Comparison of ENCODE assay signal across 30 mouse cellular contexts in genomic region chr11:4791549-4791948, GRCm38 (mm10). TPM values are rescaled to one million over a fixed set of nuclear protein-coding genes. Genes with fewer than 3 reads are reported as not detected.
A peak's percentile ranks its signal among the peaks of the same experiment; 100 is the strongest.
DNase-seq lines count a peak whose midpoint lies in the region; ATAC-seq and TF ChIP-seq lines count a peak whose summit lies in the region.
"Had no signal": no experiment of that assay in that cellular context is flagged by ENCODE, and none has a peak within 500 bp of the region (broad histone marks: within the 10 kb centered on the region; RNA-seq: fewer than 3 reads in every experiment).

No protein-coding gene starts in this region.

- no peak for DNase-seq in hindbrain, embryonic 14.5 days (ENCODE audit: low spot score)
- DNase-seq in brain, embryonic 14.5 days (ENCODE audit: low read depth), result peak; percentile 62
- peak; percentile 51 for DNase-seq in forebrain, embryonic 14.5 days (ENCODE audit: low spot score)
- no peak for DNase-seq in lung, adult 18-20 months
- DNase-seq in layer of hippocampus, postnatal 14 days (ENCODE audit: low spot score in 2 of 2), result no peak
- DNase-seq: adrenal gland, adult 2 months; adrenal gland, postnatal 36 days; B cell, adult 2 months; cerebellum, adult 2 months; cerebellum, postnatal 14 days; gastrocnemius, postnatal 10 days; heart, postnatal 14 days; kidney, adult 2 months; liver, embryonic 13.5 days; lung, adult 2 months; lung, postnatal 10 days; right cerebral cortex, adult 18-20 months; spleen, adult 18-20 months; thymus, postnatal 14 days had no signal

- H3K9ac ChIP-seq in hindbrain, embryonic 15.5 days, result no peak overlapping the region
- no peak overlapping the region for H3K9ac ChIP-seq in hindbrain, embryonic 14.5 days
- no peak overlapping the region for H3K9ac ChIP-seq in midbrain, embryonic 13.5 days (replicated peaks)
- H3K9ac ChIP-seq in midbrain, embryonic 15.5 days, result no peak overlapping the region
- 0 out of 2 replicates have a peak overlapping the region, but pooled peaks have one; percentile 17 for H3K9ac ChIP-seq in forebrain, embryonic 14.5 days (ENCODE audit: low read length)
- H3K9ac ChIP-seq: limb, embryonic 15.5 days; liver, embryonic 13.5 days; neural tube, embryonic 13.5 days had no signal

- H3K4me2 ChIP-seq in hindbrain, embryonic 15.5 days, result no peak overlapping the region
- H3K4me2 ChIP-seq in hindbrain, embryonic 14.5 days (replicated peaks), result no peak overlapping the region
- no peak overlapping the region for H3K4me2 ChIP-seq in midbrain, embryonic 13.5 days (replicated peaks)
- H3K4me2 ChIP-seq in midbrain, embryonic 15.5 days, result no peak overlapping the region
- no peak overlapping the region for H3K4me2 ChIP-seq in forebrain, embryonic 14.5 days (ENCODE audit: low read length)
- H3K4me2 ChIP-seq: limb, embryonic 15.5 days; liver, embryonic 13.5 days; neural tube, embryonic 13.5 days had no signal

- H3K36me3 ChIP-seq in hindbrain, embryonic 15.5 days, result peaks cover 20% of the 10 kb centered on the region
- peaks cover 50% of the 10 kb centered on the region for H3K36me3 ChIP-seq in hindbrain, embryonic 14.5 days (replicated peaks; ENCODE audit: control insufficient read depth, insufficient read depth)
- H3K36me3 ChIP-seq in midbrain, embryonic 13.5 days, result peaks cover 51% of the 10 kb centered on the region
- H3K36me3 ChIP-seq in midbrain, embryonic 15.5 days (replicated peaks), result peaks cover 4% of the 10 kb centered on the region; the same call in 1 of the 2 replicates
- peaks cover 45% of the 10 kb centered on the region for H3K36me3 ChIP-seq in forebrain, embryonic 14.5 days (ENCODE audit: control insufficient read depth, insufficient read depth, low read length)

- 22% methylated on average over 6 of the region's 6 CpGs for WGBS in hindbrain, embryonic 15.5 days
- WGBS in hindbrain, embryonic 14.5 days, result 32% methylated on average over 6 of the region's 6 CpGs
- 40% methylated on average over 6 of the region's 6 CpGs for WGBS in midbrain, embryonic 13.5 days
- 41% methylated on average over 6 of the region's 6 CpGs for WGBS in midbrain, embryonic 15.5 days
- 16% methylated on average over 6 of the region's 6 CpGs for WGBS in forebrain, embryonic 14.5 days

- H3K27me3 ChIP-seq in hindbrain, embryonic 15.5 days, result no peaks in the 10 kb centered on the region
- no peaks in the 10 kb centered on the region for H3K27me3 ChIP-seq in hindbrain, embryonic 14.5 days (ENCODE audit: control insufficient read depth, insufficient read depth, low read length)
- H3K27me3 ChIP-seq in midbrain, embryonic 13.5 days, result no peaks in the 10 kb centered on the region
- H3K27me3 ChIP-seq in midbrain, embryonic 15.5 days (replicated peaks), result no peaks in the 10 kb centered on the region
- no peaks in the 10 kb centered on the region for H3K27me3 ChIP-seq in forebrain, embryonic 14.5 days (replicated peaks; ENCODE audit: control insufficient read depth, insufficient read depth, low read length)
- H3K27me3 ChIP-seq: limb, embryonic 15.5 days; liver, embryonic 13.5 days; neural tube, embryonic 13.5 days had no signal

- TF ChIP-seq POLR2A in brain, embryonic 14.5 days (IDR thresholded peaks at IDR 0.05; ENCODE audit: borderline replicate concordance, extremely low read depth, insufficient read depth, insufficient read length, poor library complexity, severe bottlenecking), result no peak

- TF ChIP-seq CTCF in brain, embryonic 14.5 days (IDR thresholded peaks at IDR 0.05; ENCODE audit: borderline replicate concordance, extremely low read depth, insufficient read depth, insufficient read length), result no peak

- peaks cover 13% of the 10 kb centered on the region for H3K4me1 ChIP-seq in hindbrain, embryonic 15.5 days (replicated peaks)
- H3K4me1 ChIP-seq in hindbrain, embryonic 14.5 days (replicated peaks; ENCODE audit: control insufficient read depth, insufficient read depth, low read length), result peaks cover 6% of the 10 kb centered on the region; the same call in 1 of the 2 replicates
- H3K4me1 ChIP-seq in midbrain, embryonic 13.5 days (replicated peaks), result peaks cover 17% of the 10 kb centered on the region
- peaks cover 5% of the 10 kb centered on the region for H3K4me1 ChIP-seq in midbrain, embryonic 15.5 days
- peaks cover 9% of the 10 kb centered on the region for H3K4me1 ChIP-seq in forebrain, embryonic 14.5 days (ENCODE audit: control insufficient read depth, insufficient read depth, low read length)
- H3K4me1 ChIP-seq: limb, embryonic 15.5 days; liver, embryonic 13.5 days had no signal

- H3K27ac ChIP-seq in hindbrain, embryonic 15.5 days (replicated peaks), result no peak overlapping the region
- H3K27ac ChIP-seq in hindbrain, embryonic 14.5 days, result no peak overlapping the region; the same call in 1 of the 2 replicates
- H3K27ac ChIP-seq in midbrain, embryonic 13.5 days, result 0 out of 2 replicates have a peak overlapping the region, but pooled peaks have one; percentile 39
- no peak overlapping the region for H3K27ac ChIP-seq in midbrain, embryonic 15.5 days
- no peak overlapping the region for H3K27ac ChIP-seq in forebrain, embryonic 14.5 days (ENCODE audit: low read depth, low read length)
- H3K27ac ChIP-seq: hindbrain, embryonic 10.5 days; limb, embryonic 10.5 days; limb, embryonic 15.5 days; liver, embryonic 13.5 days; macrophage; neural tube, embryonic 13.5 days had no signal

- H3K4me3 ChIP-seq in hindbrain, embryonic 15.5 days, result no peak overlapping the region
- no peak overlapping the region for H3K4me3 ChIP-seq in hindbrain, embryonic 14.5 days (replicated peaks; ENCODE audit: low read length)
- no peak overlapping the region for H3K4me3 ChIP-seq in midbrain, embryonic 13.5 days (replicated peaks)
- no peak overlapping the region for H3K4me3 ChIP-seq in midbrain, embryonic 15.5 days
- no peak overlapping the region for H3K4me3 ChIP-seq in forebrain, embryonic 14.5 days (ENCODE audit: low read depth, low read length)
- H3K4me3 ChIP-seq: hindbrain, embryonic 10.5 days; limb, embryonic 10.5 days; limb, embryonic 15.5 days; liver, embryonic 13.5 days; neural tube, embryonic 13.5 days had no signal

- H3K9me3 ChIP-seq in hindbrain, embryonic 15.5 days, result no peaks in the 10 kb centered on the region
- H3K9me3 ChIP-seq in hindbrain, embryonic 14.5 days (ENCODE audit: control insufficient read depth, low read length), result no peaks in the 10 kb centered on the region
- H3K9me3 ChIP-seq in midbrain, embryonic 13.5 days, result no peaks in the 10 kb centered on the region
- no peaks in the 10 kb centered on the region for H3K9me3 ChIP-seq in midbrain, embryonic 15.5 days
- H3K9me3 ChIP-seq in forebrain, embryonic 14.5 days (replicated peaks; ENCODE audit: control insufficient read depth, low read length), result no peaks in the 10 kb centered on the region
- H3K9me3 ChIP-seq: hindbrain, embryonic 10.5 days; limb, embryonic 10.5 days; limb, embryonic 15.5 days; liver, embryonic 13.5 days; neural tube, embryonic 13.5 days had no signal

- peak; percentile 73 for ATAC-seq in hindbrain, embryonic 15.5 days (ENCODE audit: low FRiP score, low read depth)
- ATAC-seq in hindbrain, embryonic 14.5 days (ENCODE audit: low FRiP score), result no peak
- ATAC-seq in midbrain, embryonic 13.5 days, result no peak
- no peak for ATAC-seq in midbrain, embryonic 15.5 days (replicated peaks)
- no peak for ATAC-seq in forebrain, embryonic 14.5 days
- ATAC-seq: activated CD4-positive, CD25-positive, alpha-beta regulatory T cell, adult 4 months had no signal

RNA-seq across cellular contexts. Expression of gene Cabp7, which starts 45.0 kb away (rescaled TPM):
- polyA plus RNA-seq in hindbrain, embryonic 15.5 days (2015; fragmentation: Nextera tagmentation; extraction: Ambion mirVana), result 2.3 and 2.7 TPM in 2 replicates
- polyA plus RNA-seq in hindbrain, embryonic 14.5 days (2014; fragmentation: Nextera tagmentation; extraction: Ambion mirVana), result 2.2 and 2.5 TPM in 2 replicates
- 0.69 and 1.0 TPM in 2 replicates for polyA plus RNA-seq in midbrain, embryonic 13.5 days (2015; fragmentation: Nextera tagmentation; extraction: Ambion mirVana)
- polyA plus RNA-seq in midbrain, embryonic 15.5 days (2015; fragmentation: Nextera tagmentation; extraction: Ambion mirVana), result 1.8 and 2.2 TPM in 2 replicates
- polyA plus RNA-seq in brain, embryonic 14.5 days (2012; rRNA removed), result 5.0 and 5.2 TPM in 2 replicates
- 1.4 and 1.5 TPM in 2 replicates for polyA plus RNA-seq in forebrain, embryonic 14.5 days (2014; fragmentation: Nextera tagmentation; extraction: Ambion mirVana)
- total RNA-seq in layer of hippocampus, postnatal 14 days (2021), result 100 to 1,000 TPM; 138 to 156 TPM
- total RNA-seq: heart, postnatal 14 days; megakaryocyte-erythroid progenitor cell, adult 5-6 weeks had no signal
- polyA plus RNA-seq: kidney, adult 2 months; large intestine, adult 2 months; liver, embryonic 13.5 days had no signal

RNA-seq across cellular contexts. Expression of gene Nf2, which starts 57.8 kb away (rescaled TPM):
- 66.8 and 72.3 TPM in 2 replicates for polyA plus RNA-seq in hindbrain, embryonic 15.5 days (2015; fragmentation: Nextera tagmentation; extraction: Ambion mirVana)
- 63.9 and 65.5 TPM in 2 replicates for polyA plus RNA-seq in hindbrain, embryonic 14.5 days (2014; fragmentation: Nextera tagmentation; extraction: Ambion mirVana)
- 60.1 and 61.3 TPM in 2 replicates for polyA plus RNA-seq in midbrain, embryonic 13.5 days (2015; fragmentation: Nextera tagmentation; extraction: Ambion mirVana)
- polyA plus RNA-seq in midbrain, embryonic 15.5 days (2015; fragmentation: Nextera tagmentation; extraction: Ambion mirVana), result 63.6 and 66.8 TPM in 2 replicates
- polyA plus RNA-seq in brain, embryonic 14.5 days (2012; rRNA removed), result 82.3 and 96.3 TPM in 2 replicates
- polyA plus RNA-seq in forebrain, embryonic 14.5 days (2014; fragmentation: Nextera tagmentation; extraction: Ambion mirVana), result 44.9 and 56.2 TPM in 2 replicates
- total RNA-seq in layer of hippocampus, postnatal 14 days (2021), result 100 to 1,000 TPM; 148 to 156 TPM

Comparison
In these comparisons a context has a peak if more than half of its experiments do, and no peak if none do; other contexts are left out.
1. DNase-seq: peak in brain, embryonic 14.5 days (single experiment) and forebrain, embryonic 14.5 days (single experiment); none in hindbrain, embryonic 14.5 days (single experiment), lung, adult 18-20 months (0 of 2) and layer of hippocampus, postnatal 14 days (0 of 2).